Comparison of ENCODE assay signal across 8 mouse cellular contexts in genomic region chr10:57794491-57795461, GRCm38 (mm10). TPM values are rescaled to one million over a fixed set of nuclear protein-coding genes. Genes with fewer than 3 reads are reported as not detected.
DNase-seq lines count a peak whose midpoint lies in the region; ATAC-seq and TF ChIP-seq lines count a peak whose summit lies in the region.

No protein-coding gene starts in this region.

- WGBS in forebrain, embryonic 11.5 days = 2% methylated on average over 44 of the region's 44 CpGs
- WGBS in lung, embryonic 15.5 days = 2% methylated on average over 44 of the region's 44 CpGs
- under 1% methylated on average over 44 of the region's 44 CpGs for WGBS in neural tube, embryonic 15.5 days
- WGBS in thymus, adult 2 months = 1% methylated on average over 44 of the region's 44 CpGs

- peaks cover 3 to 11% of the 10 kb centered on the region in 2 experiments; a peak in 2 of 4 replicates for H3K4me1 ChIP-seq in CH12.LX (ENCODE audit: control insufficient read depth in 1 of 2, insufficient read depth in 2 of 2)
- peaks cover 16% of the 10 kb centered on the region; the same call in 1 of the 2 replicates for H3K4me1 ChIP-seq in forebrain, embryonic 11.5 days (replicated peaks; ENCODE audit: control insufficient read depth, insufficient read depth, low read length)
- peaks cover 10% of the 10 kb centered on the region for H3K4me1 ChIP-seq in lung, embryonic 15.5 days
- peaks cover 18% of the 10 kb centered on the region for H3K4me1 ChIP-seq in neural tube, embryonic 15.5 days
- peaks cover 11% of the 10 kb centered on the region for H3K4me1 ChIP-seq in thymus, adult 2 months (replicated peaks; ENCODE audit: control insufficient read depth, insufficient read depth, low read length)

- intact Hi-C loops in heart, postnatal 10 days (cut with DNase I) = loop anchor here (5.0 kb wide), 1 partner anchor 332 kb away; no protein-coding TSS in a partner anchor

- peak; percentile 72 for ATAC-seq in forebrain, embryonic 11.5 days (replicated peaks; ENCODE audit: low FRiP score)
- peak; percentile 79 for ATAC-seq in lung, embryonic 15.5 days (ENCODE audit: borderline replicate concordance, extremely low read depth, low FRiP score, low TSS enrichment)
- peak; percentile 80 for ATAC-seq in neural tube, embryonic 15.5 days (ENCODE audit: low FRiP score)

- no peak for TF ChIP-seq EP300 in CH12.LX (IDR thresholded peaks at IDR 0.05; ENCODE audit: low read length)

- H3K9me3 ChIP-seq in CH12.LX (replicated peaks; ENCODE audit: low read length) = no peaks in the 10 kb centered on the region
- H3K9me3 ChIP-seq in forebrain, embryonic 11.5 days (ENCODE audit: control insufficient read depth, low read length) = peaks cover 2% of the 10 kb centered on the region; the same call in 1 of the 2 replicates
- no peaks in the 10 kb centered on the region for H3K9me3 ChIP-seq in lung, embryonic 15.5 days
- H3K9me3 ChIP-seq in neural tube, embryonic 15.5 days (replicated peaks) = no peaks in the 10 kb centered on the region

- H3K79me2 ChIP-seq in CH12.LX (replicated peaks; ENCODE audit: control insufficient read depth, extremely low read depth, insufficient read depth, poor library complexity, severe bottlenecking) = no peaks in the 10 kb centered on the region

- H3K4me3 ChIP-seq in CH12.LX (replicated peaks in 1 of 3; ENCODE audit: low read depth in 2 of 3, low read length in 2 of 3, poor library complexity in 1 of 3) = peak overlapping the region in 1 of 3 experiments; percentile 38
- H3K4me3 ChIP-seq in forebrain, embryonic 11.5 days (ENCODE audit: low read depth, low read length) = peak overlapping the region; percentile 37
- H3K4me3 ChIP-seq in lung, embryonic 15.5 days = peak overlapping the region; percentile 52
- H3K4me3 ChIP-seq in neural tube, embryonic 15.5 days (replicated peaks) = peak overlapping the region; percentile 63
- H3K4me3 ChIP-seq in thymus, adult 2 months (ENCODE audit: control insufficient read depth, insufficient read depth, low read length) = peak overlapping the region; percentile 64

- no peaks in the 10 kb centered on the region for H3K27me3 ChIP-seq in CH12.LX (replicated peaks)
- H3K27me3 ChIP-seq in forebrain, embryonic 11.5 days (ENCODE audit: control insufficient read depth, insufficient read depth, low read length) = no peaks in the 10 kb centered on the region
- no peaks in the 10 kb centered on the region for H3K27me3 ChIP-seq in lung, embryonic 15.5 days
- H3K27me3 ChIP-seq in neural tube, embryonic 15.5 days (replicated peaks) = no peaks in the 10 kb centered on the region
- no peaks in the 10 kb centered on the region for H3K27me3 ChIP-seq in thymus, adult 2 months (ENCODE audit: control insufficient read depth, insufficient read depth, low read length)

- TF ChIP-seq RAD21 in CH12.LX (IDR thresholded peaks at IDR 0.05; ENCODE audit: low read depth, low read length) = no peak

- DNase-seq in CH12.LX (ENCODE audit: extremely low read depth) = no peak
- peak; percentile 34 for DNase-seq in c-Kit-positive CD71-positive TER-119-positive erythroid progenitor cells, embryonic 14.5 days (ENCODE audit: low spot score)
- DNase-seq in forebrain, embryonic 11.5 days (ENCODE audit: low spot score) = peak; percentile 64
- peak; percentile 61 to 71 for DNase-seq in heart, postnatal 10 days
- DNase-seq in kidney, postnatal 25 days = peak; percentile 64 to 84
- DNase-seq in thymus, adult 2 months = peak; percentile 44

- in situ Hi-C loops in CH12.LX (cut with MboI; ENCODE audit: low pct_ligation_motif_present, low pct_unique_long_range_greater_than_20kb, low sequenced_read_pairs) = no loop called here

- no peaks in the 10 kb centered on the region for H3K36me3 ChIP-seq in CH12.LX (replicated peaks in 1 of 2; ENCODE audit: control insufficient read depth in 1 of 2, insufficient read depth in 1 of 2, low read length in 1 of 2)
- H3K36me3 ChIP-seq in forebrain, embryonic 11.5 days (ENCODE audit: control insufficient read depth, insufficient read depth, low read length) = no peaks in the 10 kb centered on the region
- H3K36me3 ChIP-seq in lung, embryonic 15.5 days = no peaks in the 10 kb centered on the region
- no peaks in the 10 kb centered on the region for H3K36me3 ChIP-seq in neural tube, embryonic 15.5 days
- H3K36me3 ChIP-seq in thymus, adult 2 months (ENCODE audit: control insufficient read depth, insufficient read depth, low read length) = no peaks in the 10 kb centered on the region

- no peak overlapping the region for H3K27ac ChIP-seq in CH12.LX (ENCODE audit: insufficient read depth, low read depth)
- 0 out of 2 replicates have a peak overlapping the region, but pooled peaks have one; percentile 37 for H3K27ac ChIP-seq in forebrain, embryonic 11.5 days (ENCODE audit: low read depth, low read length)
- H3K27ac ChIP-seq in lung, embryonic 15.5 days = peak overlapping the region; percentile 5; the same call in 1 of the 2 replicates
- peak overlapping the region; percentile 74 for H3K27ac ChIP-seq in neural tube, embryonic 15.5 days (replicated peaks)
- peak overlapping the region; percentile 27 for H3K27ac ChIP-seq in thymus, adult 2 months (ENCODE audit: control insufficient read depth, insufficient read depth, low read length)

- H3K4me2 ChIP-seq in CH12.LX (ENCODE audit: insufficient read depth, low read depth, poor library complexity, severe bottlenecking) = peak overlapping the region; percentile 95
- H3K4me2 ChIP-seq in forebrain, embryonic 11.5 days (ENCODE audit: low read depth, low read length, severe bottlenecking) = peak overlapping the region; percentile 80
- H3K4me2 ChIP-seq in lung, embryonic 15.5 days = peak overlapping the region; percentile 88
- H3K4me2 ChIP-seq in neural tube, embryonic 15.5 days = peak overlapping the region; percentile 94

- H3K9ac ChIP-seq in CH12.LX (ENCODE audit: insufficient read depth, low read depth) = peak overlapping the region; percentile 23; the same call in 1 of the 2 replicates
- peak overlapping the region; percentile 70 for H3K9ac ChIP-seq in forebrain, embryonic 11.5 days (ENCODE audit: low read length)
- peak overlapping the region; percentile 54 for H3K9ac ChIP-seq in lung, embryonic 15.5 days
- peak overlapping the region; percentile 71 for H3K9ac ChIP-seq in neural tube, embryonic 15.5 days (replicated peaks)

- TF ChIP-seq CTCF in CH12.LX (conservative IDR thresholded peaks at IDR 0.05 in 1 of 2, IDR thresholded peaks at IDR 0.05 in 1 of 2; ENCODE audit: low read depth in 2 of 2, low read length in 2 of 2) = no peak
- TF ChIP-seq CTCF in thymus, adult 2 months (IDR thresholded peaks at IDR 0.05; ENCODE audit: borderline replicate concordance, control insufficient read depth, extremely low read depth, insufficient read depth, low read length, poor library complexity) = no peak; the same call in 1 of the 2 replicates

- dilution Hi-C loops in CH12.LX (cut with MboI; ENCODE audit: extremely low pct_ligation_motif_present, extremely low pct_unique_long_range_greater_than_20kb, low sequenced_read_pairs) = no loop called here

- TF ChIP-seq POLR2A in CH12.LX (IDR thresholded peaks at IDR 0.05; ENCODE audit: low read depth, low read length) = no peak
- TF ChIP-seq POLR2A in thymus, adult 2 months (IDR thresholded peaks at IDR 0.05; ENCODE audit: control insufficient read depth, extremely low read depth, insufficient read depth, low read length, poor library complexity) = peak; percentile 29; the same call in 1 of the 2 replicates

TF ChIP-seq in CH12.LX, 34 proteins besides CTCF, POLR2A, EP300 and RAD21:
- TF ChIP-seq MXI1 (IDR thresholded peaks at IDR 0.05; ENCODE audit: low read depth, low read length) = no peak
- no peak for TF ChIP-seq UBTF (IDR thresholded peaks at IDR 0.05; ENCODE audit: low read depth, low read length)
- TF ChIP-seq KAT2A (IDR thresholded peaks at IDR 0.05; ENCODE audit: insufficient replicate concordance, low read length) = no peak
- no peak for TF ChIP-seq JUND (conservative IDR thresholded peaks at IDR 0.05; ENCODE audit: low read depth, low read length)
- no peak for TF ChIP-seq TCF12 (IDR thresholded peaks at IDR 0.05; ENCODE audit: low read depth, low read length)
- no peak for TF ChIP-seq TBP (conservative IDR thresholded peaks at IDR 0.05; ENCODE audit: low read depth, low read length)
- TF ChIP-seq MEF2A (IDR thresholded peaks at IDR 0.05; ENCODE audit: borderline replicate concordance, low read depth, low read length) = no peak
- TF ChIP-seq GABPA (IDR thresholded peaks at IDR 0.05; ENCODE audit: insufficient replicate concordance, low read depth, low read length) = no peak
- no peak for TF ChIP-seq NRF1 (IDR thresholded peaks at IDR 0.05; ENCODE audit: low read depth, low read length)
- TF ChIP-seq RCOR1 (conservative IDR thresholded peaks at IDR 0.05; ENCODE audit: low read depth, low read length) = no peak
- no peak for TF ChIP-seq CHD1 (IDR thresholded peaks at IDR 0.05; ENCODE audit: low read depth, low read length)
- no peak for TF ChIP-seq MYC (IDR thresholded peaks at IDR 0.05; ENCODE audit: low read depth, low read length)
- TF ChIP-seq ELF1 (IDR thresholded peaks at IDR 0.05; ENCODE audit: low read depth, low read length) = no peak

RNA-seq across cellular contexts. Expression of gene Smpdl3a, which starts 0.6 kb away (rescaled TPM):
- total RNA-seq in CH12.LX (2012; rRNA removed) (not detected in 2 replicates), CH12.LX (2014; rRNA removed) (not detected in 2 replicates)
- polyA plus RNA-seq in CH12.LX (2012; ENCODE audit: insufficient read length, low read depth) = not detected in 2 replicates
- 9.2 and 9.4 TPM in 2 replicates for polyA plus RNA-seq in forebrain, embryonic 11.5 days (2014; fragmentation: Nextera tagmentation; extraction: Ambion mirVana)
- 10 to 100 TPM; 51.7 to 52.9 TPM for total RNA-seq in heart, postnatal 10 days (2021)
- polyA plus RNA-seq in lung, embryonic 15.5 days (2015; fragmentation: Nextera tagmentation; extraction: Ambion mirVana) = 22.8 and 24.3 TPM in 2 replicates
- 34.4 and 37.3 TPM in 2 replicates for polyA plus RNA-seq in neural tube, embryonic 15.5 days (2015; fragmentation: Nextera tagmentation; extraction: Ambion mirVana)
- polyA plus RNA-seq in thymus, adult 2 months (2012; rRNA removed) = 44.0 and 48.3 TPM in 2 replicates

RNA-seq across cellular contexts. Expression of gene Fabp7, which starts 10.1 kb away (rescaled TPM):
- not detected in 2 replicates for total RNA-seq in CH12.LX (2012; rRNA removed)
- not detected in 2 replicates for total RNA-seq in CH12.LX (2014; rRNA removed)
- not detected in 2 replicates for polyA plus RNA-seq in CH12.LX (2012; ENCODE audit: insufficient read length, low read depth)
- polyA plus RNA-seq in forebrain, embryonic 11.5 days (2014; fragmentation: Nextera tagmentation; extraction: Ambion mirVana) = 595 and 640 TPM in 2 replicates
- 1 to 10 TPM; 2.5 to 2.7 TPM for total RNA-seq in heart, postnatal 10 days (2021)
- polyA plus RNA-seq in lung, embryonic 15.5 days (2015; fragmentation: Nextera tagmentation; extraction: Ambion mirVana) = 12.0 and 13.9 TPM in 2 replicates
- 1,724 and 2,236 TPM in 2 replicates for polyA plus RNA-seq in neural tube, embryonic 15.5 days (2015; fragmentation: Nextera tagmentation; extraction: Ambion mirVana)
- 0.16 and 0.31 TPM in 2 replicates for polyA plus RNA-seq in thymus, adult 2 months (2012; rRNA removed)

Comparison
In these comparisons a context has a peak if more than half of its experiments do, and no peak if none do; other contexts are left out.
1. RNA of gene Smpdl3a, which starts 0.6 kb away (polyA plus RNA-seq): 44.0 to 48.3 TPM in thymus, adult 2 months, 34.4 to 37.3 TPM in neural tube, embryonic 15.5 days, 22.8 to 24.3 TPM in lung, embryonic 15.5 days and 9.2 to 9.4 TPM in forebrain, embryonic 11.5 days; not detected in CH12.LX; every median in the first group is over 10 times any median in the second.
2. RNA of gene Fabp7, which starts 10.1 kb away (polyA plus RNA-seq): 1,724 to 2,236 TPM in neural tube, embryonic 15.5 days and 595 to 640 TPM in forebrain, embryonic 11.5 days; 12.0 to 13.9 TPM in lung, embryonic 15.5 days, 0.16 to 0.31 TPM in thymus, adult 2 months and not detected in CH12.LX; every median in the first group is over 10 times any median in the second.
3. Peak in every context shown above with its lines, with median percentiles within 50 percentile points of each other: H3K4me2 ChIP-seq, H3K9ac ChIP-seq and ATAC-seq.